Mouse (Mus musculus) ES-Bruce4 (cell line): ENCODE measurements at regions not wholly inside any gene's neighbourhood (a gene's known extent, or its start where the extent isn't known, plus 50 kb on each side); places are given as distances from the start of the nearest gene placed in this dataset.

Experiments used
- H3K27ac ChIP-seq: 2 replicates; pipeline ENCODE4 v1.5.1; 2012; ENCODE audit warnings: low read length, inconsistent platforms; ENCODE audit not compliant: insufficient read depth
- H3K27me3 ChIP-seq: 2 replicates; pipeline ENCODE4 v1.6.1; 2012; ENCODE audit warnings: mild to moderate bottlenecking, low read length, inconsistent platforms; ENCODE audit not compliant: control insufficient read depth, poor library complexity, insufficient read depth, severe bottlenecking
- H3K36me3 ChIP-seq: 2 replicates; pipeline ENCODE4 v1.6.1; 2012; ENCODE audit warnings: inconsistent platforms, mild to moderate bottlenecking, low read length, moderate library complexity; ENCODE audit not compliant: control insufficient read depth, poor library complexity, insufficient read depth, severe bottlenecking
- H3K4me1 ChIP-seq: one replicate; pipeline ENCODE4 v1.8.1; 2011; ENCODE audit warnings: low read length; ENCODE audit not compliant: control insufficient read depth, insufficient read depth
- H3K4me3 ChIP-seq: 2 replicates; pipeline ENCODE4 v1.5.1; 2011; ENCODE audit warnings: low read depth, mild to moderate bottlenecking, low read length
- H3K9ac ChIP-seq: 2 replicates; pipeline ENCODE4 v1.6.1; 2012; ENCODE audit warnings: low read depth, mild to moderate bottlenecking, inconsistent platforms; ENCODE audit not compliant: poor library complexity, severe bottlenecking
- H3K9me3 ChIP-seq: replicated peaks from 2 replicates; pipeline ENCODE4 v1.6.1; 2012; ENCODE audit warnings: mild to moderate bottlenecking, low read length, inconsistent platforms; ENCODE audit not compliant: control insufficient read depth, poor library complexity, insufficient read depth, severe bottlenecking
- CTCF ChIP-seq: IDR thresholded peaks from one replicate; pipeline ENCODE4 v1.8.1; 2011; ENCODE audit warnings: low read depth, low read length
- EP300 ChIP-seq: IDR thresholded peaks from 2 replicates; pipeline ENCODE4 v1.6.1; 2011; ENCODE audit warnings: low read depth, low read length; ENCODE audit not compliant: insufficient read depth
- POLR2A ChIP-seq: IDR thresholded peaks from one replicate; pipeline ENCODE4 v1.8.1; 2011; ENCODE audit warnings: low read length; ENCODE audit not compliant: insufficient read depth

GRCm38 (mm10) chr6:16667241-16667640 lies 231.0 kb downstream of the Tfec start:
- no peak for TF ChIP-seq EP300
- H3K27me3 ChIP-seq, result no peaks in the 10 kb centered on the region
- no peaks in the 10 kb centered on the region for H3K36me3 ChIP-seq
- peaks cover 7% of the 10 kb centered on the region for H3K9me3 ChIP-seq
- no peak overlapping the region for H3K27ac ChIP-seq
- H3K4me3 ChIP-seq, result no peak overlapping the region
- no peak overlapping the region for H3K9ac ChIP-seq
- no peaks in the 10 kb centered on the region for H3K4me1 ChIP-seq

GRCm38 (mm10) chr6:16646269-16646668 lies 252.0 kb downstream of the Tfec start:
- no peaks in the 10 kb centered on the region for H3K27me3 ChIP-seq

GRCm38 (mm10) chr6:16643519-16643918 lies 254.7 kb downstream of the Tfec start:
- no peaks in the 10 kb centered on the region for H3K27me3 ChIP-seq
- no peak overlapping the region for H3K9ac ChIP-seq
- no peaks in the 10 kb centered on the region for H3K36me3 ChIP-seq
- no peaks in the 10 kb centered on the region for H3K9me3 ChIP-seq
- no peaks in the 10 kb centered on the region for H3K4me1 ChIP-seq
- TF ChIP-seq CTCF, result no peak
- TF ChIP-seq EP300, result no peak
- TF ChIP-seq POLR2A, result no peak
- H3K4me3 ChIP-seq, result no peak overlapping the region
- H3K27ac ChIP-seq, result no peak overlapping the region

More at GRCm38 (mm10) chr6:16646269-16646668, 252.0 kb downstream of the Tfec start:
- Histone ChIP-seq H3K36me3 (no peaks in the 10 kb centered on the region), H3K27ac (no peak overlapping the region), H3K9ac (no peak overlapping the region), H3K9me3 (no peaks in the 10 kb centered on the region), H3K4me1 (no peaks in the 10 kb centered on the region), H3K4me3 (no peak overlapping the region)
- TF ChIP-seq CTCF (no peak), POLR2A (no peak), EP300 (no peak)

- TF ChIP-seq CTCF (no peak), EP300 (no peak), POLR2A (no peak)
- Histone ChIP-seq H3K4me1 (no peaks in the 10 kb centered on the region), H3K36me3 (no peaks in the 10 kb centered on the region), H3K27ac (no peak overlapping the region), H3K9me3 (no peaks in the 10 kb centered on the region), H3K4me3 (no peak overlapping the region), H3K27me3 (no peaks in the 10 kb centered on the region), H3K9ac (no peak overlapping the region)
Measured at GRCm38 (mm10) chr6:16636736-16637304, 261.4 kb downstream of the Tfec start.

- no peak overlapping the region for H3K27ac ChIP-seq
- no peaks in the 10 kb centered on the region for H3K36me3 ChIP-seq
- no peak overlapping the region for H3K4me3 ChIP-seq
- TF ChIP-seq CTCF, result no peak
- TF ChIP-seq POLR2A, result no peak
- no peak for TF ChIP-seq EP300
- H3K27me3 ChIP-seq, result no peaks in the 10 kb centered on the region
- H3K9ac ChIP-seq, result no peak overlapping the region
- H3K4me1 ChIP-seq, result no peaks in the 10 kb centered on the region
- no peaks in the 10 kb centered on the region for H3K9me3 ChIP-seq
Measured at GRCm38 (mm10) chr6:16636108-16636507, 262.1 kb downstream of the Tfec start.

- TF ChIP-seq EP300 (no peak), CTCF (no peak)
- Histone ChIP-seq H3K27me3 (no peaks in the 10 kb centered on the region), H3K9me3 (peaks cover 5% of the 10 kb centered on the region; the same call in 1 of the 2 replicates), H3K4me3 (no peak overlapping the region), H3K36me3 (no peaks in the 10 kb centered on the region), H3K27ac (no peak overlapping the region), H3K9ac (no peak overlapping the region), H3K4me1 (no peaks in the 10 kb centered on the region)
Measured at GRCm38 (mm10) chr6:16607393-16608023, 290.7 kb downstream of the Tfec start.
